Mouse (Mus musculus) embryonic facial prominence, embryonic 10.5 days (tissue): Measurements from ENCODE around the gene Sf3b4. TPM values are rescaled to one million over a fixed set of nuclear protein-coding genes. Genes with fewer than 3 reads are reported as not detected.

ENCODE experiments used
- DNase-seq: peaks from one replicate; pipeline ENCODE4 v3.0.0-alpha.2; 2017; ENCODE audit warnings: low spot score
- H3K27ac ChIP-seq: fragments of 300-500 bp; sonication (generic); replicated peaks from 2 replicates; pipeline ENCODE4 v1.5.1; 2016; ENCODE audit warnings: mild to moderate bottlenecking
- H3K27me3 ChIP-seq: fragments of 300-500 bp; sonication (generic); replicated peaks from 2 replicates; pipeline ENCODE4 v1.6.1; 2016; ENCODE audit warnings: low read depth, mild to moderate bottlenecking; ENCODE audit not compliant: poor library complexity, severe bottlenecking
- H3K36me3 ChIP-seq: fragments of 300-500 bp; sonication (generic); replicated peaks from 2 replicates; pipeline ENCODE4 v1.6.1; 2016; ENCODE audit warnings: mild to moderate bottlenecking, moderate library complexity
- H3K4me1 ChIP-seq: fragments of 300-500 bp; sonication (generic); 2 replicates; pipeline ENCODE4 v1.6.1; 2016
- H3K4me3 ChIP-seq: fragments of 300-500 bp; sonication (generic); 2 replicates; pipeline ENCODE4 v1.5.1; 2016; ENCODE audit warnings: mild to moderate bottlenecking, moderate library complexity
- H3K9me3 ChIP-seq: fragments of 300-500 bp; sonication (generic); 2 replicates; pipeline ENCODE4 v1.6.1; 2016; ENCODE audit warnings: mild to moderate bottlenecking
- WGBS: fragments of 180-500 bp; shearing (Covaris S2); methylation state at CpG from one replicate; pipeline ENCODE4 v1.1.7; 2016; 5-methylcytosine and 5-hydroxymethylcytosine counted together
- polyA plus RNA-seq: library from polyadenylated mRNA; unstranded; fragments of >200 nt; fragmentation: Nextera tagmentation; extraction: Ambion mirVana; gene quantifications from 2 replicates; pipeline ENCODE4 v1.2.1, GENCODE M21; 2016

The Sf3b4 gene
- polyA plus RNA-seq, 1 experiment from 2014 or later, result 299 TPM

- Histone ChIP-seq H3K36me3 (peaks cover 53% of the 10 kb centered on the region), H3K4me3 (no peak overlapping the region), H3K4me1 (peaks cover 44% of the 10 kb centered on the region), H3K9me3 (no peaks in the 10 kb centered on the region), H3K27me3 (no peaks in the 10 kb centered on the region), H3K27ac (no peak overlapping the region)
- WGBS, result 84% methylated on average over 2 of the region's 2 CpGs
- DNase-seq, result no peak
These were observed 6.8 kb downstream of the Sf3b4 start for GRCm38 (mm10) chr3:96178902-96179301.

- WGBS, result 75% methylated on average over 4 of the region's 4 CpGs
- no peak overlapping the region for H3K27ac ChIP-seq
These were observed 7.4 kb downstream of the Sf3b4 start for GRCm38 (mm10) chr3:96179531-96179930.

DNA sequence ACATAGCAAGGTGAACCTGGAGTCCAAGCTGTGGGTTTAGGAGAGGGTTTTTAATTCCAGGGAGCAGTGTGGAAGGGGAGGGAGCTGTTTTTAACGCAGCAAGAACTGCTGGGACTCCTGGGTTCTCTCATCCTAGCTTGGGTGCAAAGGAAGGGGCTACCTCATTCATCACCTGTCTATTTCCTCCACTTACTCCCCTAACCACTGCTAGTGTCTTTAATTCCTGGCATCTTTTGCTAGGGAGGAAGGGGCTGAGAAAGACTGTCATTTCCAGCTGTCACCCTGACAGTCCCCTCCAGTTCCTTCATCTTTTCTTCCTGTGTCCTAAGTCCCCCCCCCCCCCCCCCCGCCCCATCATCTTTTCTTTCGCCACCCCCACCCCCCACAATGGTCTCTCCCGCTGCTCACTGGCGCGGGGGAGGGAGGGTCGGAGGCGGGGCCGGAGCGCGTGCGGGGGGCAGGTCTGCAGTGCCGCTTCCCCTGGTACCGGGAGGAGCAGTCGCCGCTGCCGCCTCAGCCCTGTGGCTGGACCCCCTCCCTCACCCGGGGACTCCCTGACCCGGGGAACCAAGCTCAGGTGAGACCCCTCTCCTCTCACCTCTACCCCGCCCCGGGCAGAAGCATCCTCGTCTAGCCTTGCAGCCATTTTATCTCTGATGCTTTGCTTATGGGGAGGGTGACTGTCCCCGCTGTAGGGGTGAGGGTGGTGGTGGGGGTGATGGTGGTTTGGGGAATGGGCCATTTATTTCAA is 8.8 kb downstream of the Sf3b4 start, which contains the start of gene Sv2a:
TSS of gene Sv2a (plus strand) at position 425 of the 751 bp plus-strand sequence.
- Histone ChIP-seq H3K4me3 (peak within 1 kb of the TSS; percentile 62), H3K4me1 (peaks cover 35% of the 10 kb centered on the region), H3K27ac (peak within 1 kb of the TSS; percentile 76), H3K36me3 (peaks cover 33% of the 10 kb centered on the region), H3K27me3 (no peaks in the 10 kb centered on the region), H3K9me3 (no peaks in the 10 kb centered on the region)
- peak; percentile 60 for DNase-seq
- under 1% methylated on average over 19 of the region's 23 CpGs for WGBS

More at GRCm38 (mm10) chr3:96179531-96179930, 7.4 kb downstream of the Sf3b4 start:
- no peak for DNase-seq
- H3K36me3 ChIP-seq, result peaks cover 47% of the 10 kb centered on the region
- H3K27me3 ChIP-seq, result no peaks in the 10 kb centered on the region
- no peak overlapping the region for H3K4me3 ChIP-seq
- no peaks in the 10 kb centered on the region for H3K9me3 ChIP-seq
- peaks cover 40% of the 10 kb centered on the region for H3K4me1 ChIP-seq

- WGBS, result 36% methylated on average over 12 of the region's 12 CpGs
- no peaks in the 10 kb centered on the region for H3K27me3 ChIP-seq
- peaks cover 24% of the 10 kb centered on the region for H3K36me3 ChIP-seq
- no peaks in the 10 kb centered on the region for H3K9me3 ChIP-seq
- H3K27ac ChIP-seq, result peak overlapping the region; percentile 63
- peaks cover 35% of the 10 kb centered on the region for H3K4me1 ChIP-seq
- H3K4me3 ChIP-seq, result peak overlapping the region; percentile 62
- DNase-seq, result peak; percentile 32
These were observed 9.6 kb downstream of the Sf3b4 start for GRCm38 (mm10) chr3:96181510-96182381.

- peaks cover 35% of the 10 kb centered on the region for H3K4me1 ChIP-seq
- WGBS, result 27% methylated on average over 4 of the region's 4 CpGs
- peak overlapping the region; percentile 63 for H3K27ac ChIP-seq
- H3K4me3 ChIP-seq, result peak overlapping the region; percentile 62; the same call in 1 of the 2 replicates
- no peak for DNase-seq
- H3K27me3 ChIP-seq, result no peaks in the 10 kb centered on the region
- H3K36me3 ChIP-seq, result peaks cover 19% of the 10 kb centered on the region
- no peaks in the 10 kb centered on the region for H3K9me3 ChIP-seq
These were observed 10.2 kb downstream of the Sf3b4 start for GRCm38 (mm10) chr3:96182382-96182776.

- H3K4me1 ChIP-seq, result peaks cover 27% of the 10 kb centered on the region
- peak overlapping the region; percentile 11; the same call in 1 of the 2 replicates for H3K4me3 ChIP-seq
- H3K36me3 ChIP-seq, result peaks cover 8% of the 10 kb centered on the region
- DNase-seq, result peak; percentile 44
- no peaks in the 10 kb centered on the region for H3K9me3 ChIP-seq
- 53% methylated on average over 12 of the region's 12 CpGs for WGBS
- H3K27ac ChIP-seq, result no peak overlapping the region
- peaks cover 6% of the 10 kb centered on the region; the same call in 1 of the 2 replicates for H3K27me3 ChIP-seq
These were observed 20.8 kb downstream of the Sf3b4 start for GRCm38 (mm10) chr3:96192977-96193376.

GRCm38 (mm10) chr3:96194966-96195365 is 22.8 kb downstream of the Sf3b4 start:
- no peak overlapping the region for H3K4me3 ChIP-seq
- no peak overlapping the region for H3K27ac ChIP-seq
- H3K27me3 ChIP-seq, result peaks cover 13% of the 10 kb centered on the region; the same call in 1 of the 2 replicates
- H3K36me3 ChIP-seq, result peaks cover 8% of the 10 kb centered on the region
- WGBS, result 88% methylated on average over 10 of the region's 10 CpGs
- peaks cover 34% of the 10 kb centered on the region for H3K4me1 ChIP-seq
- no peaks in the 10 kb centered on the region for H3K9me3 ChIP-seq
- DNase-seq, result no peak

DNA sequence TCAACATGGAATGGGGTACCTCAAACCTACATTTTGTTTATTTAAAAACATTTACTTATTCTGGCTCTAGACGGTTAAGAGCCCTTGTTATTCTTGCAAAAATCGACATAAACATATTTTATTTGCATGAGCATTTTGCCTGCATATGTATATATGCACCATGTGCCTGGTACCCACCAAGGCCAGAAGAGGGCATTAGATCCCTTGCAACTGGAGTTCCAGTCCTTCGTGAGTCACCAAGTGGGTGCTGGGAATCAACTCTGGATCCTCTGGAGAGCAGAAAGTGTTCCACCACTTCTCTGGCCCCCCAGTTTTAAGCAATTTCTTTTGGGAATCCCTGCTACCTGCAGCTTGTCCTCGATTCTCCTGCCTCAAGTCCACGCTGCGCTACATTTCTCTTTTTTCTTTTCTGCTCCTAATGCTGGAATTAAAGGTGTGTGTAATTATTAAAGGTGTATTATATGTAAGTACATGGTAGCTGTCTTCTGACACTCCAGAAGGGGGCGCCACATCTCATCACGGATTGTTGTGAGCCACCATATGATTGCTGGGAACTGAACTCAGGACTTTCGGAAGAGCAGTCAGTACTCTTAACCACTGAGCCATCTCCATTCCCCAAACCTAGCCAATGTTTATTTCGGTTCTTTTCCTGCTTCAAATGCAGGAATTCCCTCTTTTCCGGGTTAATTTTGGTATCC is 23.6 kb downstream of the Sf3b4 start:
- H3K27ac ChIP-seq, result 0 out of 2 replicates have a peak overlapping the region, but pooled peaks have one; percentile 97
- H3K4me1 ChIP-seq, result peaks cover 34% of the 10 kb centered on the region
- H3K9me3 ChIP-seq, result no peaks in the 10 kb centered on the region
- peaks cover 8% of the 10 kb centered on the region for H3K36me3 ChIP-seq
- 90% methylated on average over 11 of the region's 11 CpGs for WGBS
- no peak for DNase-seq
- H3K27me3 ChIP-seq, result peaks cover 13% of the 10 kb centered on the region; the same call in 1 of the 2 replicates
- peak overlapping the region; percentile 74; the same call in 1 of the 2 replicates for H3K4me3 ChIP-seq

DNA sequence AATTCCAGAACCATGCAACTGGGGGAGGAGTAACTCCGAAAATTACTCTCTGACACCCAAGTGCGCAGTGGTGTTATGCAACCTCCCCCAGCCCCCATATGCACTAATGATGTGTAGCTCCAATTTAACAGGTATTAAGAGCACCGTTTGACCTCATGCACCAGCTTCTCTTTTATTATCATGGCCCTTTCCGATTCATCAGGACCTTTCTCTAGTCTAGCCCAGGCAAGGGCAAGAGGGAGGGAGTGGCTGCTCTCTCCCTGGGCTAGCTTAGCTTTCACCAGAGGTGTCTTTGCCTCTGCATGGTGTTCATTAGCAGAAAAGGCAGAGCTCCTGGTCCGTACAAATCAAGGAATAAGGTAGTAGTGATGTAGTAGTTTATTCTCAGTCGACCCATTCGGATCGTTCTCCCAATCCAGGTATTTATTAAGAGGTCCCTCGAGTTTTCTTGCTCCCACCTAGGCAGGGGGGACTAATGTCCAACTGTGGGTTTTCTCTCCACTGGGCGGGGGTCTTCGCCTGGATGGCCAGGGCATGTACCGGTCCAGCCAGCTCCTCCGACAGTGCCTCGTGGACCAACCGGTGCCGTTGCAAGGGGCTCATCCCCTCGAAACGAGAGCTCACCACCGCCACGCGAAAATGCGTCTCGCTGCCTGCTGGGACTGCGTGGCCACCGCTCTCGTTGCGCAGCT is 24.5 kb downstream of the Sf3b4 start:
- WGBS, result 22% methylated on average over 27 of the region's 27 CpGs

GRCm38 (mm10) chr3:96197129-96197749 is 25.1 kb downstream of the Sf3b4 start:
- Histone ChIP-seq H3K4me1 (peaks cover 34% of the 10 kb centered on the region), H3K9me3 (no peaks in the 10 kb centered on the region), H3K4me3 (peak overlapping the region; percentile 74), H3K27ac (peak overlapping the region; percentile 97), H3K27me3 (peaks cover 13% of the 10 kb centered on the region; the same call in 1 of the 2 replicates), H3K36me3 (peaks cover 8% of the 10 kb centered on the region)
- WGBS, result under 1% methylated on average over 50 of the region's 50 CpGs
- DNase-seq, result peak; percentile 91

More for the DNA sequence above, 24.5 kb downstream of the Sf3b4 start:
- Histone ChIP-seq H3K4me3 (peak overlapping the region; percentile 74), H3K27ac (peak overlapping the region; percentile 97), H3K4me1 (peaks cover 34% of the 10 kb centered on the region), H3K9me3 (no peaks in the 10 kb centered on the region), H3K27me3 (peaks cover 13% of the 10 kb centered on the region; the same call in 1 of the 2 replicates), H3K36me3 (peaks cover 8% of the 10 kb centered on the region)
- no peak for DNase-seq

DNA sequence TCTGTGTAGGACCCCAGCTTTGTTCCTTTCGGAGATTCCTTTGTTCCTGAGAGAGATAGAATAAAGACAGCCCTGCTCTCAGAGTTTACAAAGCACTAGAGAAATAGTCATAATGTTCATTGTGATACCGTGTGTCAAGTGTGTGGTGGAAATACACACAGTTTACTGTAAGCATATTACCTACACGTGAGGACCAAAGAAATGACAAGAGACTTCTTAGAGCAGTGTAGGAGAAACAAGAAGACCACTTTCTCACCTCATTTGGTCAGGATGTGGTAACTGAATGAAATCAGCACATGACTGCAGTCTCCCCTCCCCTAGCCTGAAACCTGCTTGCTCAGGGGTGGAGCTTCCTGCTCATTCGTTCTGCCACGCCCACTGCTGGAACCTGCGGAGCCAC is 26.0 kb downstream of the Sf3b4 start:
- no peaks in the 10 kb centered on the region for H3K9me3 ChIP-seq
- peak; percentile 26 for DNase-seq
- peaks cover 13% of the 10 kb centered on the region; the same call in 1 of the 2 replicates for H3K27me3 ChIP-seq
- H3K27ac ChIP-seq, result peak overlapping the region; percentile 97
- H3K36me3 ChIP-seq, result peaks cover 8% of the 10 kb centered on the region
- WGBS, result 6% methylated on average over 6 of the region's 6 CpGs
- peaks cover 28% of the 10 kb centered on the region for H3K4me1 ChIP-seq
- peak overlapping the region; percentile 74 for H3K4me3 ChIP-seq
